Mouse (Mus musculus) left cerebral cortex, adult 9 months (tissue): ENCODE measurements around the gene Sel1l3.

Experiments used
- DNase-seq, 2 experiments: peaks; one replicate each; pipeline ENCODE4 v3.0.0; 2022; ENCODE audit warnings: low spot score in 2 of 2

The Sel1l3 gene

GRCm38 (mm10) chr5:53140158-53140927, 73.4 kb downstream of the Sel1l3 start:
- DNase-seq: no peak

GRCm38 (mm10) chr5:53139566-53139965, 74.2 kb downstream of the Sel1l3 start:
- DNase-seq: peak in 1 of 2 experiments; percentile 56

GRCm38 (mm10) chr5:53139140-53139539, 74.6 kb downstream of the Sel1l3 start:
- no peak for DNase-seq

GRCm38 (mm10) chr5:53138025-53138424, 75.7 kb downstream of the Sel1l3 start:
- peak in 1 of 2 experiments; percentile 51 for DNase-seq

- no peak for DNase-seq
Measured at GRCm38 (mm10) chr5:53135984-53136383, 77.7 kb downstream of the Sel1l3 start.

- DNase-seq: no peak
Measured at GRCm38 (mm10) chr5:53134003-53134402, 79.7 kb downstream of the Sel1l3 start.

- DNase-seq: no peak
Measured at GRCm38 (mm10) chr5:53124701-53125100, 89.0 kb downstream of the Sel1l3 start.

- DNase-seq: peak in 1 of 2 experiments; percentile 62
Measured at GRCm38 (mm10) chr5:53123525-53124286, 90.0 kb downstream of the Sel1l3 start.

GRCm38 (mm10) chr5:53119689-53120088, 94.0 kb downstream of the Sel1l3 start:
- no peak for DNase-seq

- no peak for DNase-seq
Measured at GRCm38 (mm10) chr5:53118212-53118611, 95.5 kb downstream of the Sel1l3 start.

GRCm38 (mm10) chr5:53114616-53115267, 99.0 kb downstream of the Sel1l3 start:
- DNase-seq: no peak

- DNase-seq: no peak
Measured at GRCm38 (mm10) chr5:53112942-53113341, 100.8 kb downstream of the Sel1l3 start.

- no peak for DNase-seq
Measured at GRCm38 (mm10) chr5:53111036-53111435, 102.7 kb downstream of the Sel1l3 start.

GRCm38 (mm10) chr5:53110225-53110624, 103.5 kb downstream of the Sel1l3 start:
- DNase-seq: no peak

- no peak for DNase-seq
Measured at GRCm38 (mm10) chr5:53108668-53109067, 105.1 kb downstream of the Sel1l3 start.

- no peak for DNase-seq
Measured at GRCm38 (mm10) chr5:53108026-53108425, 105.7 kb downstream of the Sel1l3 start.

- DNase-seq: no peak
Measured at GRCm38 (mm10) chr5:53106731-53107130, 107.0 kb downstream of the Sel1l3 start.

- DNase-seq: no peak
Measured at GRCm38 (mm10) chr5:53106125-53106524, 107.6 kb downstream of the Sel1l3 start.

- DNase-seq: peak in 1 of 2 experiments; percentile 14
Measured at GRCm38 (mm10) chr5:53105716-53106115, 108.0 kb downstream of the Sel1l3 start.

GRCm38 (mm10) chr5:53104177-53104855, 109.4 kb downstream of the Sel1l3 start:
- DNase-seq: no peak

- DNase-seq: no peak
Measured at GRCm38 (mm10) chr5:53101848-53102473, 111.8 kb downstream of the Sel1l3 start.
